Mouse (Mus musculus) CH12.LX (cell line): ENCODE data around the gene Defb29. TPM values are rescaled to one million over a fixed set of nuclear protein-coding genes. Genes with fewer than 3 reads are reported as not detected.
A peak's percentile ranks its signal among the peaks of the same experiment; 100 is the strongest.

Experiments
- DNase-seq: peaks from one replicate; pipeline ENCODE4 v3.0.0-alpha.2; 2013; ENCODE audit errors: extremely low read depth
- H3K27ac ChIP-seq: 2 replicates; pipeline ENCODE4 v1.5.1; 2012; ENCODE audit warnings: low read depth, mild to moderate bottlenecking, control low read depth, moderate library complexity; ENCODE audit not compliant: insufficient read depth
- H3K27me3 ChIP-seq: replicated peaks from 2 replicates; pipeline ENCODE3; 2012; ENCODE audit warnings: inconsistent platforms
- H3K36me3 ChIP-seq, 2 experiments: replicated peaks in 1 of 2; 2 replicates each; pipeline versions ENCODE3 to v1.6.1; 2012; ENCODE audit warnings: inconsistent platforms in 1 of 2, low read length in 1 of 2, mild to moderate bottlenecking in 1 of 2, mixed read lengths in 1 of 2, moderate library complexity in 1 of 2; ENCODE audit not compliant: control insufficient read depth in 1 of 2, insufficient read depth in 1 of 2
- H3K4me1 ChIP-seq, 2 experiments: 2 replicates each; pipeline ENCODE4 v1.6.1; 2012; ENCODE audit warnings: inconsistent platforms in 1 of 2, moderate library complexity in 1 of 2; ENCODE audit not compliant: insufficient read depth in 2 of 2, control insufficient read depth in 1 of 2
- H3K4me2 ChIP-seq: 2 replicates; pipeline ENCODE4 v1.6.1; 2012; ENCODE audit warnings: low read depth, mild to moderate bottlenecking, control low read depth; ENCODE audit not compliant: poor library complexity, insufficient read depth, severe bottlenecking
- H3K4me3 ChIP-seq, 3 experiments: fragments of 150-350 bp in 1 of 3; sonication (generic) in 1 of 3; replicated peaks in 1 of 3; 2 replicates each; pipeline versions ENCODE3 to v1.5.1; 2011 to 2012; ENCODE audit warnings: low read depth in 2 of 3, low read length in 2 of 3, mild to moderate bottlenecking in 2 of 3, moderate library complexity in 2 of 3, control low read depth in 1 of 3, improper control_type of control experiment in 1 of 3, inconsistent platforms in 1 of 3, mixed read lengths in 1 of 3; ENCODE audit not compliant: poor library complexity in 1 of 3
- H3K79me2 ChIP-seq: replicated peaks from 2 replicates; pipeline ENCODE4 v1.6.1; 2012; ENCODE audit warnings: mild to moderate bottlenecking, moderate library complexity; ENCODE audit not compliant: control insufficient read depth, poor library complexity, insufficient read depth, severe bottlenecking; ENCODE audit errors: extremely low read depth
- H3K9ac ChIP-seq: 2 replicates; pipeline ENCODE4 v1.6.1; 2012; ENCODE audit warnings: low read depth, mild to moderate bottlenecking, control low read depth, moderate library complexity; ENCODE audit not compliant: insufficient read depth
- H3K9me3 ChIP-seq: replicated peaks from 2 replicates; pipeline ENCODE3; 2012; ENCODE audit warnings: low read length, inconsistent platforms, mixed read lengths
- CHD1 ChIP-seq: IDR thresholded peaks from 2 replicates; pipeline ENCODE4 v1.6.1; 2012; ENCODE audit warnings: low read depth, low read length, improper control_type of control experiment, inconsistent platforms
- CTCF ChIP-seq, 2 experiments: IDR thresholded peaks in 1 of 2; conservative IDR thresholded peaks in 1 of 2; 2 replicates each; pipeline ENCODE4 v1.5.1; 2011 to 2012; ENCODE audit warnings: low read depth in 2 of 2, low read length in 2 of 2, improper control_type of control experiment in 1 of 2, inconsistent platforms in 1 of 2, mild to moderate bottlenecking in 1 of 2, moderate library complexity in 1 of 2
- EP300 ChIP-seq: IDR thresholded peaks from 2 replicates; pipeline ENCODE4 v1.6.1; 2011; ENCODE audit warnings: low read length, improper control_type of control experiment
- HCFC1 ChIP-seq: IDR thresholded peaks from 2 replicates; pipeline ENCODE4 v1.6.1; 2012; ENCODE audit warnings: low read depth, mild to moderate bottlenecking, inconsistent platforms, low read length, improper control_type of control experiment
- IRF4 ChIP-seq: IDR thresholded peaks from 2 replicates; pipeline ENCODE4 v1.6.1; 2014; ENCODE audit warnings: low read depth, mild to moderate bottlenecking, inconsistent platforms, low read length, improper control_type of control experiment
- JUN ChIP-seq: IDR thresholded peaks from 2 replicates; pipeline ENCODE4 v1.6.1; 2011; ENCODE audit warnings: low read depth, mild to moderate bottlenecking, low read length, improper control_type of control experiment, moderate library complexity; ENCODE audit not compliant: insufficient read depth
- JUND ChIP-seq: conservative IDR thresholded peaks from 2 replicates; pipeline ENCODE4 v1.6.1; 2011; ENCODE audit warnings: low read depth, low read length, improper control_type of control experiment
- KAT2A ChIP-seq: IDR thresholded peaks from 2 replicates; pipeline ENCODE4 v1.6.1; 2012; ENCODE audit warnings: low read length, improper control_type of control experiment, inconsistent platforms; ENCODE audit not compliant: insufficient replicate concordance
- MAFK ChIP-seq: IDR thresholded peaks from 2 replicates; pipeline ENCODE4 v1.6.1; 2011; ENCODE audit warnings: low read length, improper control_type of control experiment; ENCODE audit not compliant: insufficient replicate concordance
- MYC ChIP-seq: IDR thresholded peaks from 2 replicates; pipeline ENCODE4 v1.6.1; 2011; ENCODE audit warnings: low read depth, mild to moderate bottlenecking, improper control_type of control experiment, low read length
- NELFE ChIP-seq: IDR thresholded peaks from 2 replicates; pipeline ENCODE4 v1.6.1; 2011; ENCODE audit warnings: low read depth, low read length, improper control_type of control experiment
- NRF1 ChIP-seq: IDR thresholded peaks from 2 replicates; pipeline ENCODE4 v1.6.1; 2014; ENCODE audit warnings: low read depth, mild to moderate bottlenecking, inconsistent platforms, low read length, improper control_type of control experiment, moderate library complexity
- POLR2A ChIP-seq: IDR thresholded peaks from 2 replicates; pipeline ENCODE4 v1.6.1; 2011; ENCODE audit warnings: low read depth, mild to moderate bottlenecking, improper control_type of control experiment, low read length
- POLR2AphosphoS2 ChIP-seq: IDR thresholded peaks from 2 replicates; pipeline ENCODE4 v1.6.1; 2011; ENCODE audit warnings: low read depth, low read length, improper control_type of control experiment
- RAD21 ChIP-seq: IDR thresholded peaks from 2 replicates; pipeline ENCODE4 v1.6.1; 2011; ENCODE audit warnings: low read depth, mild to moderate bottlenecking, low read length, improper control_type of control experiment, moderate library complexity
- SMC3 ChIP-seq: IDR thresholded peaks from 2 replicates; pipeline ENCODE4 v1.6.1; 2011; ENCODE audit warnings: low read depth, low read length, improper control_type of control experiment
- TBP ChIP-seq: conservative IDR thresholded peaks from 2 replicates; pipeline ENCODE4 v1.6.1; 2011; ENCODE audit warnings: low read depth, low read length, improper control_type of control experiment
- TCF12 ChIP-seq: IDR thresholded peaks from 2 replicates; pipeline ENCODE4 v1.6.1; 2014; ENCODE audit warnings: low read depth, mild to moderate bottlenecking, inconsistent platforms, low read length, improper control_type of control experiment
- USF1 ChIP-seq: IDR thresholded peaks from 2 replicates; pipeline ENCODE4 v1.6.1; 2014; ENCODE audit warnings: low read depth, mild to moderate bottlenecking, inconsistent platforms, low read length, improper control_type of control experiment
- USF2 ChIP-seq: conservative IDR thresholded peaks from 2 replicates; pipeline ENCODE4 v1.6.1; 2011; ENCODE audit warnings: low read depth, low read length, improper control_type of control experiment
- ZKSCAN1 ChIP-seq: IDR thresholded peaks from 2 replicates; pipeline ENCODE4 v1.6.1; 2012; ENCODE audit warnings: low read depth, inconsistent platforms, low read length, improper control_type of control experiment, borderline replicate concordance
- ZNF384 ChIP-seq: IDR thresholded peaks from 2 replicates; pipeline ENCODE4 v1.6.1; 2012; ENCODE audit warnings: low read depth, low read length, improper control_type of control experiment, inconsistent platforms
- dilution Hi-C: fragments of 300-500 bp; cut with MboI; formaldehyde crosslinking; loops from 2 replicates; pipeline ENCODE4 v1.14.3; 2020; ENCODE audit warnings: low sequenced_read_pairs; ENCODE audit not compliant: extremely low pct_unique_long_range_greater_than_20kb, extremely low pct_ligation_motif_present
- in situ Hi-C: fragments of 300-500 bp; cut with MboI; formaldehyde crosslinking; loops from 3 replicates; pipeline ENCODE4 v1.14.3; 2019; ENCODE audit warnings: low sequenced_read_pairs, low pct_ligation_motif_present, low pct_unique_long_range_greater_than_20kb, mixed read lengths
- polyA plus RNA-seq: library from polyadenylated mRNA; unstranded; fragments of >175 nt; gene quantifications from 2 replicates; pipeline ENCODE4 v1.2.1, GENCODE M21; 2012; ENCODE audit warnings: low read depth; ENCODE audit not compliant: insufficient read length
- total RNA-seq, 2 experiments: library from RNA; depleted of rRNA; stranded (reverse); fragments of 300-350 nt in 1 of 2; fragments of >200 nt in 1 of 2; gene quantifications; 2 replicates each; pipeline ENCODE4 v1.2.3; 2012 to 2014

Defb29 gene
- total and polyA plus RNA-seq, 3 experiments = not detected

- peaks cover 13% of the 10 kb centered on the region for H3K27me3 ChIP-seq
- no peaks in the 10 kb centered on the region for H3K4me1 ChIP-seq
- no peak overlapping the region for H3K27ac ChIP-seq
- in situ Hi-C loops (no loop called here), dilution Hi-C loops (no loop called here)
- no peak overlapping the region for H3K4me2 ChIP-seq
- H3K9me3 ChIP-seq = peaks cover 2% of the 10 kb centered on the region
- no peak overlapping the region for H3K4me3 ChIP-seq
- DNase-seq = no peak
- H3K36me3 ChIP-seq = no peaks in the 10 kb centered on the region
- no peak for TF ChIP-seq TBP
- TF ChIP-seq ZNF384 = no peak
- H3K9ac ChIP-seq = no peak overlapping the region
- no peaks in the 10 kb centered on the region for H3K79me2 ChIP-seq
These were observed 35.9 kb downstream of the Defb29 start for GRCm38 (mm10) chr2:152503950-152504349.

- no peak for DNase-seq
- no peaks in the 10 kb centered on the region for H3K79me2 ChIP-seq
- no peak for TF ChIP-seq JUND
- TF ChIP-seq USF2 = no peak
- TF ChIP-seq CTCF (conservative IDR thresholded peaks at IDR 0.05 in 1 of 2, IDR thresholded peaks at IDR 0.05 in 1 of 2; ENCODE audit: low read depth in 2 of 2, low read length in 2 of 2) = peak; percentile 10 to 44; a peak in 2 of 4 replicates
- TF ChIP-seq NRF1 = no peak
- no peak for TF ChIP-seq TCF12
- no peak for TF ChIP-seq JUN
- no peak for TF ChIP-seq MYC
- TF ChIP-seq SMC3 = peak; percentile 17; the same call in 1 of the 2 replicates
- no peak for TF ChIP-seq POLR2A
- TF ChIP-seq RAD21 = peak; percentile 35
- no peak for TF ChIP-seq EP300
- no peak for TF ChIP-seq POLR2AphosphoS2
- H3K36me3 ChIP-seq = no peaks in the 10 kb centered on the region
- peaks cover 2% of the 10 kb centered on the region for H3K9me3 ChIP-seq
- no peak overlapping the region for H3K4me2 ChIP-seq
- H3K27me3 ChIP-seq = peaks cover 8% of the 10 kb centered on the region
- no peak overlapping the region for H3K27ac ChIP-seq
- no peak overlapping the region for H3K4me3 ChIP-seq
- H3K4me1 ChIP-seq = no peaks in the 10 kb centered on the region
- in situ Hi-C loops (no loop called here), dilution Hi-C loops (no loop called here)
- H3K9ac ChIP-seq = no peak overlapping the region
These were observed 39.1 kb downstream of the Defb29 start for GRCm38 (mm10) chr2:152500863-152501229.

- peaks cover 2% of the 10 kb centered on the region for H3K9me3 ChIP-seq
- dilution Hi-C loops = no loop called here
- no peak overlapping the region for H3K27ac ChIP-seq
- no peaks in the 10 kb centered on the region for H3K36me3 ChIP-seq
- no peak for DNase-seq
- H3K4me1 ChIP-seq = no peaks in the 10 kb centered on the region
- in situ Hi-C loops = no loop called here
- peaks cover 8% of the 10 kb centered on the region for H3K27me3 ChIP-seq
- no peak overlapping the region for H3K4me2 ChIP-seq
- H3K4me3 ChIP-seq = no peak overlapping the region
- H3K79me2 ChIP-seq = no peaks in the 10 kb centered on the region
- H3K9ac ChIP-seq = no peak overlapping the region
- no peak for TF ChIP-seq ZKSCAN1
- TF ChIP-seq MYC = no peak
- no peak for TF ChIP-seq POLR2A
- no peak for TF ChIP-seq TBP
- TF ChIP-seq USF1 = no peak
- TF ChIP-seq NELFE = no peak
- TF ChIP-seq HCFC1 = no peak
- no peak for TF ChIP-seq TCF12
- no peak for TF ChIP-seq EP300
- no peak for TF ChIP-seq CTCF (conservative IDR thresholded peaks at IDR 0.05 in 1 of 2, IDR thresholded peaks at IDR 0.05 in 1 of 2; ENCODE audit: low read depth in 2 of 2, low read length in 2 of 2)
- no peak for TF ChIP-seq IRF4
- TF ChIP-seq CHD1 = no peak
- no peak for TF ChIP-seq MAFK
- TF ChIP-seq KAT2A = no peak
These were observed 39.6 kb downstream of the Defb29 start for GRCm38 (mm10) chr2:152500204-152500862.
